Mouse (Mus musculus) neural tube, postnatal 0 days (tissue): ENCODE measurements around the gene Inhba. TPM values are rescaled to one million over a fixed set of nuclear protein-coding genes. Genes with fewer than 3 reads are reported as not detected.

Experiments used
- polyA plus RNA-seq: library from polyadenylated mRNA; unstranded; fragments of >200 nt; fragmentation: Nextera tagmentation; extraction: Ambion mirVana; gene quantifications from 2 replicates; pipeline ENCODE4 v1.2.1, GENCODE M21; 2015

The Inhba gene
- polyA plus RNA-seq, result 4.4 and 4.5 TPM in 2 replicates

DNA sequence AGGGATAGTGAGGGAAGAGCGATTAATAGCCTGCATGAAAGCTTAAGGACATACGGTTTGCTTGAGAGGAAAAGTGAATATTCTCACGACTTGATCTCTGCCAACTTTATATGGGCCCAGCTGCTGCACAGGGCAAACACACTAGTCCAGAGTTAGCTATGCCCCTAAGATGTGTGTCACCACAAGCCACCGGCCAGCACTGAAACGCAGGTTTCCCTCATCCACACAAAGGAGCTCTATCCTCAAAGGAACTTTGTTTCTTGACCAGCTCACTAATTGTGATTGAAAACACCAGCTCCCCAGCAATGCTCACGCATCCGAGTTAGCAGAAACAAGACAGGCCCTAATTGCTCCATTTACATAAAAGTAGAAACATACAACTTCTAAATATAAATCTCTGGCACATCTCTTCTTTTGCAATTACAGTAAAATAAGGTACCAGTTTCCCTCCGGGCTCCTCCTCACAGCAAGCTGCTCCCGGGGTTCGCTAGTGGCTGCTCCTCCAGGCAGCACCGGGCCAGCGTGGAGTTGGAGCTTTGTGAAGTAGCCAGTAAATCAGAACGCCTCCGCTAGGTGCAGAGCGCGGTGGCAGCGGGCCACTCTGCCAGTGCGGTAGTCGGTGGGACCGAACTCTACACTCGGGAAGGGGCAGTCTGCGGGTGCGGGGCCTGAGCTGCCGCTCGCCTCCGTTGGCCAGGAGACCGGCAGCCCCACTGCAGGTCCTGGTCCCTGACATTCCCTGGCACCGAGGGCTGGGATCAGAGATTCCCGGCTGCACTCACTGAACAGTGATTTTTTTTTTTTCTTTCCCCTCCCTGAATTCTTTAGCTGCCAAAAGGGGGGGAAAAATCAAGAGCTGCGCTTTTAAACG, at the start of gene Inhba:
Gene Inhba, plus strand, starts transcription at position 480 of the 871 bp plus-strand sequence.

